Mouse (Mus musculus) liver, adult 2 months (tissue): ENCODE results near the gene Rpsa.

Experiments used
- CTCF ChIP-seq: fragments of 200-500 bp; IDR thresholded peaks from 2 replicates; pipeline ENCODE4 v1.5.1; 2011; ENCODE audit warnings: low read depth, low read length, control low read depth
- POLR2A ChIP-seq: fragments of 200-500 bp; IDR thresholded peaks from 2 replicates; pipeline ENCODE4 v1.6.1; 2011; ENCODE audit warnings: low read length, control low read depth; ENCODE audit not compliant: insufficient read depth; ENCODE audit errors: extremely low read depth

DNA sequence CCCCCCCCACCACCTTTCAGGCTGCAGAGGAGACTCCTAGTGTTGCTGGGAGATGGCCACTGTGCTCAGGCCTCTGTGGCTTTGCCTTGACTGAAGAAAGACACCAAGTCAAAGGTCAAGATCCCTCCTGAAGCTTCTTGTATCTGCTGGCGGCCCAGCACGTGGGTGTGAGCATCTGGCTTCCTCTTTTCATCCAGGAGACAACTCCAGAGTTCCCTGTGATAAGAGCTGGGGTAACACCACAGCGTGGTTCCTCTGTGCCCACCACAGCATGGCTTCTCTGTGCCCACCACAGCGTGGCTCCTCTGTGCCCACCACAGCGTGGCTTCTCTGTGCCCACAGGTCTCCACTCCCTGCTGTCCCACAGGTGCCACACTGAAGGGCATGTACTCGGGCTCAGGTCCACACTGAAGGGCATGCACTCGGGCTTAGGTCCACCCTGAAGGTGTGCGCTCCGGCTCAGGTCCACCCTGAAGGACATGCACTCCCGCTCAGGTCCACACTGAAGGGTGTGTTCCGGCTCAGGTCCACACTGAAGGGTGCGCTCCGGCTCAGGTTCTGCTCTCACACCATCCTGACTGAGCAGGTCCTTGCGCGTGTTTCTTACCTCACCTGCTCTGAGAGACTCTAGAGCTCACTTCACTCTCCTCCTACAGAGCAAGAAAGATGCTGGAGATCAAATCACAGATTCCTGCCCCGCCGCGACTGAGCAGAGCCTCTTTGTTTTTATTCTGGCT is 44.2 kb upstream of the Rpsa start:
- TF ChIP-seq CTCF (no peak), POLR2A (no peak)
